Mouse (Mus musculus) heart, adult 11 months (tissue): ENCODE results near the gene Olfr330.
A peak's percentile ranks its signal among the peaks of the same experiment; 100 is the strongest.
"Not testable (repeated sequence)": the region's sequence is repeated elsewhere in the genome, so short reads cannot be mapped to it uniquely, and the experiment has no call there.

Experiments
- DNase-seq: peaks from one replicate; pipeline ENCODE4 v3.0.0; 2022

The Olfr330 gene

DNA sequence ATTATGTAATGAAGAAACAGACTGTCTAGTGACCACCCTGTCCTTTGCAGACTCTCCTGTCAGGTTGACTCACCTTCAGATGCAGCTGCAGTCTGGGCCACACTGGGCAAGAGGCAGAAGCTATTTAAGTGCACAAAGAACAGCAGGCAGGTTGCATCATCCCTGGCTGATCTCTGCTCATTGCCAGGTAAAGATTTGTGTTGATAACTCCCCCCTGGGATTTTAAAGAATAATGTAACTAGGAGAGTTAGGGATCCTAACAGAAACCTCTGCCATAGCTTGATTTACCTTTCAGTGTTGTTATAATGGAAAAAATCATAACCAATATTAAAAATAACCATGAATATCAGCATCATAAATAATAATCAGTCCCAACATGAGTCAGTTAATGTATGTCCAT, at the start of gene Olfr330:
Olfr330 (minus strand) TSS at position 101 of the 400 bp plus-strand sequence.
- DNase-seq = not testable (repeated sequence)

DNA sequence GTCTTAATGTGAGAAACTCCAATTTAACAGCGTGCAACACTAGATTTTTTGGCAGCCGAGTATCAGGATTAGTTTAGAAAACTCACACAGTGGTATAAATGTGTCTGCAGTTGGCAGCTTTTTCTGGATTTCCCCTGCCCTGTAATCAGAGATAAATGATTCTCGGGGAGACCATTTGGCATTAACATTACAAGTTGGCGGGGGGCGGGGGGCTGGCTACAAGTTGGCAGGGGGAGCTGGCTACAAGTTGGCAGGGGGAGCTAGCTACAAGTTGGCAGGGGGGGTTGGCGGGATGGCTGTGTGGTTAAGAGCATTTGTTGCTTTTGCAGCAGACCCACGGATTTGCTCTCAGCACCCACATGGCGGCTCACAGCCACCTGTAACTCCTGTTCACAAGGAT, 44.0 kb upstream of the Olfr330 start:
- DNase-seq = peak; percentile 60

DNA sequence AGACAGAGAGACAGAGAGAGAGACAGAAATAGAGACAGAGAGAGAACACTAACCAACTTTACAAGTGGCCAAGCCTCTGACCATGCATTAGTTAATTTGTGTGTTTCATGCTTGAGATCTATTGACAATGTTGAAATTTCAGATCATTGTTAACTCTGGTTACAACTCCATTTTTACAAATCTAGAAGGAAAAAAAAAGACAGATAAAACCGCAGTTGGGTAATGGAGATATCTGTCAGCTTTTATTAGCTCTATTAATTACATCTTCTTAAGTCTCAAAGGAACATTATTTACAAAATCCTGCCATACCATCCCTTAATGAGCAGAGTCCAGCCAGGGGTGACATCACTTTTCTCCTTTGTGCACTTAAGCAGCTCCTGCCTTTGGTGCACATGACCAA, 42.8 kb upstream of the Olfr330 start, which contains the start of gene Olfr325:
Olfr325 (plus strand) TSS at position 301 of the 400 bp plus-strand sequence.
- no peak for DNase-seq

DNA sequence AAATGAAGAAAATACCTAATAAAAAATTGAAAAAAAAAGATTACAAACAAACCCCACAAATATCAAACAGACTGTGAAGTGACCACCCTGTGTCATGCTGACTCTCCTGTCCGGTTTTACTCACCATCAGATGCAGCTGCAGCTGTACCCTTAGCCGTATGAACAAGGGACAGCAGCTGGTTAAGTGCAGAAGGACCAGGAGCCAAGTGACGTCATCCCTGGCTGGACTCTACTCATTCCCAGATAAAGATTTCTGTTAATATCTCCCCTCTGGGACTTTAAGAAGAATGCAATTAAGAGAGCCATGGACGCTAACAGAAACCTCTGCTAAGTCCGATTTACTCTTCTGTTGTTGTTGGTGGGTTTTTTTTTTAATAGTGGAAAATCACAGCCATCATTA, 35.8 kb upstream of the Olfr330 start, which contains the start of gene Olfr224:
Olfr224 (minus strand) TSS at position 149 of the 400 bp plus-strand sequence.
- peak; percentile 90 for DNase-seq

DNA sequence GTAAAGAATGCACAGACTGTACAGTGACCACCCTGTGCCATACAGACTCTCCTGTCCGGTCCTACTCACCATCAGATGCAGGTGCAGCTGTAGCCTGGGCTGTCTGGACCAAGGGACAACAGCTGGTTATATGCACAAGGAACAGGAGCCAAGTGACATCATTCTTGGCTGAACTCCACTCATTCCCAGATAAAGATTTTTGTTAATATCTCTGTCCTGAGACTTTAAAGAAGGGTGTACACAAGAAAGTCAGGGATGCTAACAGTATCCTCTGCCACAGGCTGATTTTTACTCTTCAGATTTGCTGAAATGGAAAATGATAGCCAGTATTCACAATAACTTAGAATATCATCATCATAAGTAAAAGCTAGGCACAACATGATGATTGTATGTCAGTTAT, 20.9 kb upstream of the Olfr330 start, which contains the start of gene Olfr328:
Olfr328 (minus strand) TSS at position 101 of the 400 bp plus-strand sequence.
- no peak for DNase-seq

DNA sequence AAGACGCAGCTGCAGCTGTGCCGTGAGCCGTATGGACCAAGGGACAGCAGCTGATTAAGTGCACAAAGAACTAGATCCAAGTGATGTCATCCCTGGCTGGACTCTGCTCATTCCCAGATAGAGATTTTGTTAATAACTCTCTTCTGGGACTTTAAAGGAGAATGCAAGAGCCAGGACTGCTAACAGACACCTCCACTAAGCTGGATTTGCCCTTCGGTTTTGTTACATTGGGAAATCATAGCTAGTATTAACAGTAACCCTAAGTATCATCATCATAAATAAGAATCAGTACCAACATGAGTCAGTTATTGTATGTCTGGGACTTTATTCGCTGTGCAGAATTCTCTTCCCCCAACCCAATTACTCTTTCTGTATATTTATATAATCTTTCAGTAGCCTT, 11.7 kb upstream of the Olfr330 start, which contains the start of gene Olfr329-ps:
Olfr329-ps (minus strand) TSS at position 101 of the 400 bp plus-strand sequence.
- no peak for DNase-seq

DNA sequence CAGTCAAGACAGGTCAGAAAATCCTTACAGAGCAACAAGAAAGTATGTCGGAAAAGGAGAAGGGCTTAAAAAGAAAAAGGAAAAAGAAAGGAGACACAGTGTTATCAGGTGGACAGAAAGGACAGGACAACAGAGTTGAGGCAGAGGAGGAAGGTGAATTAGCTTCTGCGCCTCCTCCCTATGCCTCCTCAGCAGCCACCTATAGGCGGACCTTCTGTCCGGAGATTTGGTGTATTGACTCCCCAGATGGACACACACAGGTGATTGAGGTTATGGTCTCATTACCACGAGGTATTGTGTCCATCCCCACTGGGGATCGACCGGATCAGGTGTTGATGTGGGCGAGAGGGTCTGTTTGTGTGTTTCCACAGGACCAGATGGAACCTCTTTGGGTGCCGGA, 14.9 kb downstream of the Olfr330 start:
- peak; percentile 96 for DNase-seq

DNA sequence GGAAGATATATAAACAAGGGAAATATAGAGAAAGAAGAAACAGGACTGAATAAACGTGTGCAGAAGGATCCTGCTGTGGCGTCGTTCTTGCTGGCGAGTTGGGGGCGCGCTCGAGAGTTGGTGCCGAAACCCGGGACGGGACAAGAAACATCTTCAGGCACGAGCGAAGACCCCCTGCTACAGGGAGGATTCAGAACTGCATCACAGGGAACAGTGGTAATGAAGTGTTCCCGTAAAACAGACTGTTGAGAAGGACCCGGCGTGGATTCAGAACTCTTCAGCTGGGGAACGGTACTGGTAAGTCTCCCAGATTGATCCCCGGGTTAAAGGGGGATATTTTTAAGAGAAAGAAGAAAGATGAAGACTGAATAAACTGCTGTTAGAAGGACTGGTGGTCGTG, 15.7 kb downstream of the Olfr330 start:
- DNase-seq = peak; percentile 98

DNA sequence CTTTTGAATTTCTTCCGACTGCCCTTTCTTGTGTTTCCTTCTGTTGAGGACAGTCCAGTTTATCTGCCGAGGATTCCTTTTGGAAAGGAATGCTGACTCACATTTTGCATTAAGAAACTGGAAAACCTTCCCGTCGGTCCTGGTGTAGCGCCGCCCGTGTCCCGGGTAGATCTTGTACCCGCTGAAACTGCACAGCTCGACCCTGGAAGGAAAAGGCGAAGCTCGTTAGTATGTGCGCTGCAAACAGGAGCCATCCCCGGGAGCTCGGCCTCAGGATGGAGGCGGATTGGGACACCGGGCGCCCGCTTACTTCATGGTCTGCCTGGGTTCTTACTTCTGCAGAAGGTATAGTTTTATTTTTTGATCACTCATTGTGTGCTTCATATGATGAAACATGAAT, 25.6 kb downstream of the Olfr330 start:
- DNase-seq = peak; percentile 71

DNA sequence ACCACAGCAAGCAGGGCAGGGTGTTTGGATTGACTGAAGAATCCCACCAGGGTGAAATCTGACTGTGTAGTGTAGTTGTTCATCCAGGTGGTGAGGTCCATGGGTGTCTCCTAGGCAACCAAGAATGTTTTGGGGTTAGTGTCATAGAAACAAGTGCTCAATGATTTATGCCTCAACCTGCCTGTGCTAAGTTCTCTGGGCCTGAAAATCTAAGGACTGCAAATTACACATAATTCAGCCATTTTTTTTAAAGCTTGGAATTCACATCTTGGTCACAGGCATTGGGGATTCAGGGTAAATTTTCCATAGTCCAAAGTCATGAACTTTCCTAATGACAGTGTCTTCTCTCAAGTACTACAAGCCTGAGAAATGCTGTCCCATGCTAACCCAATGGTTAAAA, 32.2 kb downstream of the Olfr330 start, which contains the start of gene Olfr331:
Olfr331 (minus strand) TSS at position 101 of the 400 bp plus-strand sequence.
- DNase-seq = not testable (repeated sequence)

DNA sequence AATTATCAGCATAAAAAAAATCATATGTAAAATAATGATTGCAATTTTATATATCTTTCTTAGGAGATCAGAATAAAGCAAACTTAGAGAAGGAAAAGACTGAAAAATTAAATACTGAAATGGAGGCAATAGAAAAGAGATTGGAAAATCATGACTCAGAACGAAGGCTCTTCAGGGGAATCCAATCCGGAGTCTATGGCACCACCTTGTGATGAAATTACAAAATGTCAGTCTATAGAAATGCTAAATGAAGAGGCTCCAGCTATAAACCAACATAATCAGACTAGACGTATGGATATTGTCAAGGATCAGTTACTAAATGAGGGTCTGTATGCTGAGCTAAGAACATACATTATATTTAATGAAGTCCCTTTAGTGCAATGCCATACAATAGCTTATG, 35.3 kb downstream of the Olfr330 start:
- no peak for DNase-seq

DNA sequence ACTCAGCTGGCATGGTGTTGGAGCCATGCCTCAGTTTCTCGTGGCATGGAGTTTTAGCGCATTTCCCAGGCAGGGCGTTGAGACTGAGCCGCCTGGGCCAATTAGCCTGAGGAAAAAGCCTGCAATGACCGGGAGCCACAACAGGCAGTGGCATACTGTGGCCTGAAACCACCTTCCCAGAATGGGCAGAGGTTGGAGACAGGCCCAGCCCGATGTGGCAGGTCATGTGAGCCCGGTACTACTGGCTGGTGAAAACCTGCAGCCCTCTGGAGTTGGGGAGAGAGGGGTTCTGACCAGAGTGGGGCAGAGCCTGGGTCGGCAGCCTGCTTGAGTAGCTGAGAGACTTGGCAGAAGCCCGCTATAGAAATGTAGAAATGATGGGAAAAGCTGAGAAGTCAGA, 35.9 kb downstream of the Olfr330 start:
- peak; percentile 96 for DNase-seq

DNA sequence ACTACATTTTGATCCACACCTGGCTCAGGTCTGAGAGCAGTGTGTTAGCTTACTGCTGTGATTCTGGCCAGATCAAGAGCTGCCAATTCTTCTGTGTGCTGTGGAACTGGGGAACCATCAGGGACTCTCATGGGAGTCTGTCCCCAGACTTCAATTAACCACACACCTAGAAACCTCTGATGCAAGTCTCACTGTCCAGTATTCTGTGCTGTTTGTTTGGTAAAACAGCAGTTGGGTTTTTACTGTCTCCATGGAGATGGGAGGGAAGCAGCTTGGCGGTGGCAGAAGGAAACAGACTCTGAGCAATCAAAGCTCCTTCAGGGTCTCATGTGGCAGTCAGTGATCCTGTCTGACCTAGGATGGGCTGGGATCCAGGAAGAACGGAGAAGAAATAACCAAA, 42.2 kb downstream of the Olfr330 start, which contains the start of gene Olfr332:
Olfr332 (minus strand) TSS at position 101 of the 400 bp plus-strand sequence.
- DNase-seq = no peak
